Mouse (Mus musculus): ENCODE data around the gene Utrn.

Gene Utrn

GRCm38 (mm10) chr10:12399450-12399849 is 469.7 kb downstream of the Utrn start:
- no peak for DNase-seq

- DNase-seq: no peak
Observed at GRCm38 (mm10) chr10:12380139-12380538, 489.0 kb downstream of the Utrn start.

GRCm38 (mm10) chr10:12379123-12379522 is 490.0 kb downstream of the Utrn start:
- no peak for DNase-seq

GRCm38 (mm10) chr10:12377727-12378126 is 491.4 kb downstream of the Utrn start:
- no peak for DNase-seq

GRCm38 (mm10) chr10:12376015-12376414 is 493.1 kb downstream of the Utrn start:
- no peak for DNase-seq

GRCm38 (mm10) chr10:12374741-12375140 is 494.4 kb downstream of the Utrn start:
- no peak for DNase-seq

- no peak for DNase-seq
Observed at GRCm38 (mm10) chr10:12354556-12354955, 514.6 kb downstream of the Utrn start.

- no peak for DNase-seq
Observed at GRCm38 (mm10) chr10:12354106-12354505, 515.1 kb downstream of the Utrn start.

GRCm38 (mm10) chr10:12339704-12340558 is 529.2 kb downstream of the Utrn start:
- no peak for DNase-seq

GRCm38 (mm10) chr10:12339005-12339703 is 530.0 kb downstream of the Utrn start:
- no peak for DNase-seq

Measured in kidney, postnatal 14 days (tissue).